Mouse (Mus musculus) kidney, postnatal 10 days (tissue): ENCODE measurements at regions not wholly inside any gene's neighbourhood (a gene's known extent, or its start where the extent isn't known, plus 50 kb on each side); places are given as distances from the start of the nearest gene placed in this dataset.

Source experiments
- DNase-seq: peaks from one replicate; pipeline ENCODE4 v3.0.0; 2021; ENCODE audit warnings: mixed read lengths

DNA sequence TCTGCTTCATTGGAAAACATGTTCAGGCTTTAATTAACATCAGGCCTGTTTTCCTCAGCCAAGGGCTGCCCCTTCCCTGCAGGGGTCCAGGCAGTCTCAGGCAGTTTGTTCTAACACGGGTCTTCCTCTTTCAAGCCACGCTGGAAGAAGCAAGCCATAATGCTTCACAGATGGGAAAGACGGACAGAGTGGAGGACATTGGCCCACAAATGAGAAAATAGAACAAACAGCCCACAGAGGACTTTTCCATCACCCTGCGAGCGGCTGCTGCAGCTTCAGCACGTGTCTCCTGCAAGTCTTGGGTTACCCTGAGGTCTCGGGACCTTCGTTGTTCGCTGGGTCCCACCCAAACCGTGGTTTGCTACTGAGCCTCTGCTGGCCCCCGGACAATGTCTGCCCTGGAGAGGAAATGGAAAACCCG is 565.9 kb upstream of the 3110018I06Rik start:
- DNase-seq, result no peak

DNA sequence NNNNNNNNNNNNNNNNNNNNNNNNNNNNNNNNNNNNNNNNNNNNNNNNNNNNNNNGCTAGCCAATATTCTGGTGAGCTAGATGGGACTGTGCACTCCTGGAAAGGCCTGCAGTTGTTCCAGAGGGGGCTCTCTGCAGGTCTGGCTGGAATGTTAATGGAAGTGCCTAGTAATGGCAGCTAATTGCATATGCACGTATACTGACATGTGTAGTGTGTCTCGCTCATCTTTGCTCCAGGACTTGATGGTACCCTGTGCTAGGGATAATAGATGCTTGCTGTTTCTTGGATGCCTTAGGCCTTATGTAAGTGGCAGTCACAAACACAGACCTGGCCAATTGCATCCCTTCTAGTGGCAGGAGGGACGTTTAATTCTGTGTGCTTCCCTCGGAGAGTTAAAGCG is 560.0 kb upstream of the 3110018I06Rik start:
- DNase-seq, result no peak

DNA sequence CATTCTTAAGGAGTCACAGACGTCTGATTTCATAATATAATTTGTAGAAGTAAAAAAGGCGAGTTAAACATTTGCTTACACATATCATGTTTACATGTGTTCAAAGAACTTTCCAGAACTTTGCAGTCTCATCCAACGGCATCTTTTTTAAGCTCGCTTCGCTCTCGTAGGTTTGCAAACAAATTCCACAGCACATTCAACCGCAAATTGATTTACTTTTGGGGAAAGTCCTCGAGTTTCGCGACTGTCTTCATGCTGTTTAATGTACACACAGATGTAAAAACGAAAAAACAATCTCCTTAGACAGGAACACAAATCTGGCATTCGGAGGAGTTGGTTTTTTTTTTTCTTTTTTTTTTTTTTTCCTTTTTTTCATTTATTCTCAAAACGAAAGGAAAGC is 559.3 kb upstream of the 3110018I06Rik start:
- DNase-seq, result no peak

DNA sequence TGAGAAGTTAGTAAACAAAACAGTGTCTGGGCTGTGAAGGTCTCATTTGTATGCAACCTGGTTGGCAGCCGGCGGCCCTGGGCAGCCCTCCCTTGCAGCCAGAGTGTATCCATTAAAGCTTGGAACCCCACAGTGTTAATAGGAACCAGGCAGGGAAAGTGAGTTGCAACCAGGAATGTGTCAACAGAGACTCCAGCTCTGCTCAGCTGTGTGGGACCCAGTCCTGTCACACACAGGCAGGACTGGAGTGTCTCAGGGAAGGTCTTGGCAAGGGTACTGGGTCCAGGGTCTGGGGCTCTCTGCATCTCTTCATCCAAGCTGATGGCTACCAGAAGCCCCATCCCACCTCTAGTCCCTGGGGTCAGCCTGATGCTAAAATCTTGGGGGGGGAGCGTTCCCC is 556.8 kb upstream of the 3110018I06Rik start:
- DNase-seq, result no peak

DNA sequence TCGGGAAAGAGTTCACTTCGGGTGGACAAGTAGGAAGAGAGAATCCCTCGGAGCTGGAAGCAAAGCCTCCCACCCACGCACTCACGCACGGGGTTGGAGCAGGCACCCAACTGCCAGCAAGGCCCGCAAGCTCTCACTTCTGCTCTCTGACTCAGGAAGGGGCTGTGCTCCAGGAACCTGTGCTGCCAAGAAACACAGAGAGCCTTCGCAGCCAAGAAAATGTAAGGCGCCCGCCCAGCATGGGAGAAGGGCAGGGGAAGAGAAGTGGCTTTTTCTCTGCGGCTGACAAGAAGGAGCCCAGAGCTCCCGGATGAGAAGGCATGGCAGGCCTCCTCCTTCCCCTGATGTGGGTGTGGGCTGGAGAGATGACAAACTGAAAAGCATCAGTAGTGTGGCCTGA is 549.1 kb upstream of the 3110018I06Rik start:
- DNase-seq, result peak; percentile 7

DNA sequence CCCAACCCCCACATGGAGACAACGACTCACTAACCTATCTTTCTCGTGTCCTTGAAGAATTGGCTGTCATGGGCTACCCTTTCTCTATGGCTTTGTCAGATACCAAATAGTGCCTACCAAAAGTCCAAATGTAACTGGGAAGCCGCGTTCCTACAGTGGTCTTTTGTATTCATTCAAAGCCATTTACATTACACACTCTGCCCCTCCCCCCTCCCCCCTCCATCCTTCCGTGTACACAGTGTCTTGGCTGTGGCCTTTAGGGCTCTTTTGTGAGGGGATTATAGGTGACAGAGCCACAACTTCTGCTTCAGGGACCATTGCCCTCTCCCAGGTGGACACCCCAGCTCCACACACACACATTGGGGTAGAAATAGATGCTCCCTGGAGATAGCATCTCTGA is 544.6 kb upstream of the 3110018I06Rik start:
- no peak for DNase-seq

DNA sequence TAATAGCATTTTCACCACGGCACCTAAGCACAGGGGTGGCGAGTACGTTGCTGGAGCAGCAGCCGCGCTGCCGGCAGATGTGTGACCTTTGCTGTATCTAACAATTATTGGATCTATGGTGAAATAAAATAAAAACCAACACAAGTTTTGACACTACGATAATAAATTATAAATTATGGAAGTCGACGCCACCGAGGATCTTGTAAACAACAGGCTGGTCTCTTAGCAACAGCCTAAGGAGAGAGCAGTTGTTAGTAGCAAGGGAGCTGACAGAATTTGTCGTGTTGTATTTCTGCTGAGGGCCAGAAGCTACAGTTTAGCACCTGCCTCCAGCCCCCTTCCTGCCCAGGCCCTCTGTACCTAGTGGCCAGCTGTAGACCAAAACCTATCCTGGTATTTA is 535.8 kb upstream of the 3110018I06Rik start:
- DNase-seq, result no peak

DNA sequence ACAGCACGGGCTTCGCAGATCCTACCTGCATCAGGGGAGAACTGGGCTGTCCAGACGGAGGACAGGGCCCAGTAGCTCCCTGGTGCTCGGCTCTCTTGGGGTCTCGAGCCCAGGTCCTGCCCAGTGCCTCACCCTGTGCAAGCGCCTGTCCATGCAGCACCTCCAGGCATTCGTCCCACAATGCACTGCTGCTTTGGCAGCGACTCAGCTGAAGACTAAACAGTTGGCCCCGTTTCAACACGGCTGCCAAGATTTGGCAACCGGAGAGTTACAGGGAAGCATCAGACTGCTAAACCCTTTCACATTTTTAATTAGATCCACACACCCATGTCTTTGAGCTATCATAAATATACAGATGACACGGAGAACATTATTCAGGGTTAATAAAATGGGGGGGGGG is 532.7 kb upstream of the 3110018I06Rik start:
- DNase-seq, result peak; percentile 69

DNA sequence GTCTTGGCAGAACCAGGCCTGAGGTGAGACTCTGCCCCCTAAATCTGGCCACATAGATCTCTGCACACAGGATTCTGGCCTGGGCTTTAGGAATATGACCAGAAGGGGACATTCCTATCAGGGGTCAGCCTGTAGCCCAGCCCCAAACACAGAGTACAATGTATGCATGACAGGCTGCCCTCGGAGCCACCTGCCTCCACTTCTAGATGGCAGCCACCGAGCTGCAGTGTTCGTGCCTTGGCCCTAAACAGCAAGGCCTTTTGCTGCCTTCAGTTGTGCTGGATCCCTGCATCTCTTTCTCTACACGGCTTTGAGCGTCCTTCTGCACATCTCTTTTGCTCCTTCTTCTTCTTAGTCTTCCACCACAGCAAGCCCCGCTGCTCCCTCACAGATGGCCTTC is 532.2 kb upstream of the 3110018I06Rik start:
- no peak for DNase-seq

DNA sequence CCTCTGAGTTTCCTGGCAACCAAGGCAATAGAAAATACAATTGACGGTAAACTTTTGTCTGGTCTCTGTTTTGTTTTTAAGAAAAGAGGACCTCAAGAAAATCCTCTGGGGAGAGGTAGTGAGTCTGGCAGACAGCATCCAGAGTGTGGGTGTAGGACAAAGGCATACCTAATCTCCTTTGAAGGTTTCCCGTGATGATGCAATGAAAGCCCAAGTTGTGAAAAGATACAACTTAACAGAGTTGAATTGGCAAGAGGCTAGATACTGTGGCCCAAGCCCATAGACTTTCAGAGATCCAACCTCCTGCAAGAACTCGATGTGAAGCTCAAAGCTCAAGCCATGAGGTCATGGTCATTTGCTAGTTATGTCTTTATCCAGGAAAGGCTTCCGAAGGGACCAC is 526.4 kb upstream of the 3110018I06Rik start:
- no peak for DNase-seq

DNA sequence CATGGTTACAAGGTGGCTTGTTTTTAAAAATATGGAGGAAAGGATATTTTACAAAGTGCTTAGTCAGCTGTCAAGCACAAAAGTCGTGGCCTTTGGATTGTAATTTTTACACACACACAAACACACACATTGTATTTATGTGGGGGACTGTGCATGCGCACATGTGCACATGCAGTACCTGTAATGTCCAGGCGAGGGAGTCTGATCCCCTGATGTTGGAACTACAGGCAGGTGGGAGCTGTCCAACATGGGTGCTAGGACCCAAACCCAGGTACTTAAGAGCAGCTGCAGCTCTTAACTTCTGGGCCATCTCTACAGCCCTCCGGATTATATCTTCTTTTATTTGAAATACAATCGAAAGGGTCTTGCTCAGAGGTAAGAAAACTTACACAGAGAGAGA is 524.7 kb upstream of the 3110018I06Rik start:
- DNase-seq, result peak; percentile 24

DNA sequence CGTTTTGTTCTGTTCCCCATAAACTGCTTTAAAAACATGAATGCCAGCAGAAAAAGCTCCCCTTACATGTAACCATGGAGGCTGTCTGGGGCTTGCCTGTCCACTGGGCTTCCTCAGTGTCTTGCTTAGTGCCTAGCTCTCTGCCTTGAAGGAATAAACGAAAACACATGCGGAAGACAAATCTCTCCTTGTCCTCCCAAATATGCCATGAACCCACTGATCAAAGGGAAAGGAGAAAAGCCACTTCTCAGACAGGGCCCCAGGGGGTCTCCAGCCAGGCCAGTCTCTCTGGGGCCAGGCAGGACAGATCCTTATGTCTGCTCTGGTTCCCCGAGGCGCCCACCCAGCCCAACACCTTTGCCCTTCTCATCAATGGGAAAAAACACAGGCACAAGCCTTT is 518.6 kb upstream of the 3110018I06Rik start:
- no peak for DNase-seq

DNA sequence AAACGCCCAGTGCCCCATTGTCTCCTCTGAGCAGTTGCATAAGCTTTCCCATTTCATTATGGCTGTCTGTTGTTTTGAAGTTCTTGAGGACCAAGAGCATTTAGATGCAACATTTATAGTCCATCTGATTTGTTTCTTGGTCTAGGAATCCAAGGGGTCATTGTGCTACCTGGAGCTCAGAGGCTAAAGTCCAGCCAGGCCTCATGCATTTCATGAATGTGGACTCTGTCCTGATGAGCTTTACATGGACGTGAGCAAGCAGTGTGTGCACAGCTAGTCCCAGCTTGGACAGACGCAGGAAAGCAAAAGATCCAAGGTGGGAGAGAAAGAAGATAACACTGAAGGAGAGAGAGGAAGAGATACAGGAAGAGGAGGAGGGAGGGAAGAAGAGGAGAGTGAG is 496.0 kb upstream of the 3110018I06Rik start:
- peak; percentile 27 for DNase-seq

DNA sequence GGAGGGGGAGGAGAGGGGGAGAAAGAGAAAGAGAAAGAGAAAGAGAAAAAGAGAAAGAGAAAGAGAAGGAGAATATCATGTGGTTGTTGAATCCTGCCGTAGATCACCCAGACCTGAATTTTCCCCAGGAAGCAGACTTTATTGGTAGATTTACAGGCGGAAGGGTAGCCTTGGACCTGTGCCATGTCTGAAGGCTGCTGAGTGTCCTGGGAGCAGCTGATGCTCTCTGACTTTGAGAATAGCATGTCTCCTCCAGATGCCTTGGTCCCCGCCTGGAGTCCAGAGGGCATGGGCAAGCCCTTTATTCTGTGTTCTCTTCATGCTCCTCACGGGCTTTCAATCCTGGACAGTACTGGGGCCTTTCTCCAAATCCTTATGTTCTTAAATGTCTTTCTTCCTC is 495.4 kb upstream of the 3110018I06Rik start:
- DNase-seq, result peak; percentile 40

DNA sequence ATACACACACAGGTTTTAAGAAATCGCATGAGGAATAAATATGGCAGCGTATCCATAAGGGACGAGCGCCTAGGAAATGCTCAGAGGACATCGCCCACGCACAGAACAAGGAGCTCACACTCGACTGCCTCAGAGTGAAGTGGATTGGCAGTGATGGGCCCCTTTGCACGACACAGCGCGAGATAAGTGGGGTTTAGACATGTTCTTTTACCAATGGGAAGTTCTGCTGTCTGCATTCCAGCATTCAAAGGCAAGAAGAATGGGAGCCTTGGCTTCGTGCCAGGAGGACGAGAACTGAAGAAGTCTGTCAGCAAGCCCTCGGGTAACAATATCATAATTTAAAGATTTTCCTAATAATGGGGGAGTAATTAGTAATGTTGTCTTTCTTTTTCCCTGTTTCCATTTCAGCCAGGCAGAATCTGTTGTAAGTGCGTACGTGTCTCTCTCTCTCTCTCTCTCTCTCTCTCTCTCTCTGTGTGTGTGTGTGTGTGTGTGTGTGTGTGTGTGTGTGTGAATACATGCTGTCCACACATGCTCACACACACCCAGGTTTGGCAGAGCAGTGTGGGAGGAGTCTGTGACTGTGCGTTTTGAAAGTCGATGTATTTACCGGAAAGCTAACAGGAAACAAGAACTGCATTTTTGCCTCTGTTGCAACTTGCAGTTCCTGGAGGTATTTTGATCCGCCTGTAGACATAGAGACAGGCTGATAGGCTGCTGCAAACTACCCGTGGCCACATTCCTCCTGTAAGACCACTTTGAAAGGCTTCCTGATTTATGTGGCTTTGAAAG is 477.2 kb upstream of the 3110018I06Rik start:
- DNase-seq, result peak; percentile 46

DNA sequence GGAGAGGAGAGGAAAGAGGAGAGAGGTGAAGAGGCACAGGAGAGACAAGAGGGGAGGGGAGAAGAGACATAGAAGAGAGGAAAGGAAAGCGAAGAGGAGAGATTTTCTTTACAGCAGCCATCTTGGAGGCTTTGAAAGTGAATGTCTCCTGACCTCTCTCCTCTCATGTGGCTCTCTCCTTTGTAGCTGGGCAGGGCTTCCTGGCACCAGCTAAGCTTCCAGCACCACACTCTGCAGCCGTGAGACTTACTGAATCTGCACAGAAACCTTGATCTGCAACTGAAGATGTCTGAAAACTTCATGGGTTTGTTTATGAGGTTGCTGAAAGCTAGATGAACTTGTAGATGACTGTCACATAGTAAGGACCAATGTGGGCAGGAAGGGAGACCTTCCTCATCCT is 471.6 kb upstream of the 3110018I06Rik start:
- DNase-seq, result no peak

DNA sequence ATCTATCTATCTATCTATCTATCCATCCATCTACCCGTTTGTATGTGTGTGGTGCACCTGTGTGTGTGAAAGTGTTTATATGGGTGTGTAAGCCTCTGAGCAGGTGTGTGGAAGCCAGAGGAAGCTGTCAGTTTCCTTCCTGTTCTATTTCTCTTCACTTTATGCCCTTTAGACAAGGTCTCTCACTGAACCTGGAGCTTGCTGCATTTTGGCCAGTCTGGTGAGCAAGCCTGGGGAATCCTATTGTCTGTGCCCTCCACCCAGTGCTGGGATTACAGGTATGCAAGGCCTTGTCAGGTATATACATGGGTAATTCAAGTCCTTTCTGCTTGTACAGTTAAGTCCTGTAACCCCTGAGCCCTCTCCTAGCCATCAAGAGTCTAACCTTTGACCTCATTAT is 466.6 kb upstream of the 3110018I06Rik start:
- no peak for DNase-seq

DNA sequence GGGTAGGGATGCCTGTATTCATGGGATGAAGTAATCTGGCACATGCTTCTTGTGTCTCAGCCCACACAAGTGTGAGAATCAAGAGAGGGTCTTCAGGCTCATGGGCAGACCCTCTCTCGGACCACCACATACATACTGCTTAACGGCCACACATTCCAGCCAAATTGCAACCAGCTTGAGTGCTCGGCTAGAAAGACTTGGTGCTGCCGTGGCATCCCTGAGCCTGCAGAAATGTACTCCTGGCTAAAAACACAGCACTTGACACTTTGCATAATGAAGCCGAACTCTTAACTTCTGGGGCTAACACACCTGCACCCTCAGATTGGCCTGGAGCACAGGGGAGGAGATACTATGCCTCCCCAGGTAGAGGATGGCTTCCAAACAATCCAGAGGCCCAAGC is 461.6 kb upstream of the 3110018I06Rik start:
- no peak for DNase-seq

DNA sequence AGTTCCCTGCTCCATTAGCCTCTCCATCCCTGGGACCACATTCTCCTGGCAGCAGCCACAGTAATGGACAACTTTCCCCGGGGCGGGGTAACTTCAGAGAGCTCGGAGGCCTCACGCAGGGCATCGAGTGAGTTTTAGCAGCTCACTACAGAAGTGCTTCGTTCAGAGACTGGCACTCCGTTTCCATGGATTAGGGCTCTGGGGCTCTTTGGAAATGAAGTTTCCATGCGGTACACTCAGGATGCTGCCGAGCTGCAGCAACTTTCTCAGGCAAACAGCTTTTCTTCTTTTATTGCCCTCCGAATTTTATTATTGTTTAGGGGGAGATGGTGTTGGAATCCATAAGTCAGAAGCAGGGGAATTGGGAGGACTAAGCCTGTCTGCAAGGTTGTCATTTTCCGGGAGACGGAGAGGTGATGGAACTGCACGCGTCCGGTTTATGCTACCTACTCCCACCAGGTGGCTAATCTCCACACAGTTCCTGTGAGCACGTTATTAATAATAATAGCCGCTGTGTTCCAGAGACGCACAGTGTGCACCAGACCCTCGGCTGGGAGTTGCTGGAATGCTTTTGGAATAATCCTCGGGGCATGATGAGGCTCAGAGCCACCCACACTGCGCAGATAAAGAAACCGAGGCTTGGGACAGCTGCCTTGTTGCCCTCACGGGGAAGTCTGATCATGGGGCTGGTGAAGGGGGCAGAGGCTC is 460.4 kb upstream of the 3110018I06Rik start:
- DNase-seq, result no peak

DNA sequence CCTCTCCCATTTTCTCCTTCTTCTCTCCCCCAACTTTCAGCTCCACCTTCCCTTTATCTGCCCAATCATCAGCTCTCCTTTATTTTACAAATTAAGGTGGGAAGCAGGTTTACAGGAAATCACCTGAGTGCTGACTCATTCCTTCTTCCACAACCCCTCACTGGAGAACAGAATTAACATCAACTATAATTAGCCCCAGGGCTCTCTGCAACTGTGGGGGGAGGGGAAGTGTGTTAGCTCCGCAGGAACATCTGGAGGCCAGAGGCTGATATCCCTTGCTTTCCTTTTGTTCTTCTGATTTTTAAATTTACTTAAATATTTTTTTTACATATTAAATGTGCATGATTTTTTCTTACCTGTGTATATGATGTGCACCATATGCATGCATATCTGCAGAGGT is 459.4 kb upstream of the 3110018I06Rik start:
- no peak for DNase-seq

DNA sequence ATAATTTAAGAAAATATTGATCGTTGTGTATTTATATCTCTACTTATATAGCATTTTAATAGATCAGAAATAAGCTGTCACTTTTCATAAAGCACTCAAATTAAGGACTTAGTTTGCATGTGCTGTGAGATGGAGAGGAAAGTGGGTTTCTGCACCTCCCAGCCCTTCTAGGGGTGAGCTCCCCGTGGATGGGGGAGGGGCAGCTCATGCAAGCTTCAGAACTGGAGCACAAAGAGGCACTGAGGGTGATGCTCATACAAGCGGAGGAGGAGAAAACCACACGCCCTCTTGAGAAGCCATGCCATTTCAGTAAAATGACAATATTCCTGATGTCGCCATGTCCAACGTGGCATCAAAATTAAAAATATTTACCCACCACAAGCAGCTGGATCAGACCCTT is 452.1 kb upstream of the 3110018I06Rik start:
- DNase-seq, result no peak

DNA sequence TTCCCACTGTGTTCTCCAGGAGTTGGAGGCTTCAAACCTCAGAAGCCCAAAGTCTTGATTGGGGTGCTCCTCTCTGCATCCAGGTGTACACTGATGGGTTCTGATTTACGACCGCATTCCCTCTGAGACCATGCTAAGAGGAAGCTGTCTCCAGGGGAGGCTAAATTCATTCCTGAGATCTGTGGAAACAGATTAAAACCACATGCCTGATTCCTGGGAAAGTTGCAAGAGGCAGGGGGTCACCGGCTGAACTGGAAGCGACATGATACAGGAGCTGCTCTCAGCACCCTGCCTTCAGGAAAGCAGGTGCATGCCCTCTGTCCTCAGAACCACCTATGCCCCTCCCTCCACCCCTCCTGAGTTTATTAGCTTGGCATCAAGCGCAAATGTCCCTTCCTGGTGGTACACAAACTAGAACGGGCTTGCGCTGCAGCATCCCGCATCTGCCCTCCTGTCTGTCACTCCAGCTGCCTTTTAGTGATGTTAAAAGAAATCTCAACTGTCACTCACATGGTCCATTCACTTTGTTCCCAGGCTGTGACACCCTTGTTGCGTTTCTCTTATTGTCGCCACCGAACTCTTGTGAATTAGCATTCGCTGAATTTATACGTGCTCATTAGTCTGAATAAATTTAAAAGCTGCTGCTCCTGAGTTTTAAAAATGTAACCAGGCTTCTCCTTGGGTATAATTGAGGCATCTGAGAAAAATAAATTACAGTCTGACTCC is 446.3 kb upstream of the 3110018I06Rik start:
- no peak for DNase-seq

DNA sequence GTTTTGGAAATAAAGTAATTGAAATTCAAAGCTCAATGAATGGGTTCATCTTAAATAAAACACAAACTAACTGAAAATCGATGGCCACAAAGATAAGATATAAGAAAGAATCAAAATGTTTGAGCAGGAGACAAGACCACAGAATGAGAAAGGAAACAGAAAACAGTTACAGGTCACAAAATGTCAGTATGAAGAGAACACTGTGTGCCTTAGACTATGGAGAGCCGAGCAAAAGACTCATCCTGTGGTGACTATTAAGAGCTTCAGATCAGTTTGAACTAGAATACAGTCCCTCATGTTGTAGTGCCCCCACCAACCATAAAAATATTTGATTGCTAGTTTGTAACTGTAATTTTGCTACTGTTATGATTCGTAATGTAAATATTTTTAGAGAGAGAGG is 441.9 kb upstream of the 3110018I06Rik start:
- no peak for DNase-seq

DNA sequence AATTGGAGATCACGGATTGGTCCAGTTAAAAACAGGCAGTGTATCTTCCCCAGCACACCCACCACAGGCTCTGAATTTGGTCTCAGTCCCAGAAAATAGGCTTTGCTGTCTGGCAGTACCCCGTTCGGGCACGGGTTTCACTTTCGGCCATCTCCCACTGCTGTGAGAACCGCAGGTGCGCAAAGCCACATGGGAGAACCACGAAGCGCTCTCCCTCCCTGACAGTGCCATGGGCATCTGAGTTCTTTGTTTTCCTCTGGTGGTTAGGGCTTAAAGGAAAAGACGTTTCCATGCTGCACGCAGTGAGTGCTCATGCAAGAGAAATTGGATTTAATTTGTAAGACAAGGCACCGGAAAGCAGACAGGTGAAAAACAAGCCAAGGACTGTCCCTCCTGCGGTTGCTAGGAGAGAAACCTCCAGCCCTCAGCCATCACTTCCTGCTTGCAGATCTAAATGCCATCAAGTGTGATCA is 441.3 kb upstream of the 3110018I06Rik start:
- DNase-seq, result no peak
